Mouse (Mus musculus) kidney, adult 2 months (tissue): Measurements from ENCODE around the gene Mnt.

ENCODE experiments used
- CTCF ChIP-seq: fragments of 200-500 bp; conservative IDR thresholded peaks from 2 replicates; pipeline ENCODE4 v1.5.1; 2011; ENCODE audit warnings: low read depth, mild to moderate bottlenecking, control low read depth, low read length, moderate library complexity, mixed read lengths; ENCODE audit not compliant: insufficient read depth, insufficient read length
- POLR2A ChIP-seq: fragments of 200-500 bp; IDR thresholded peaks from one replicate; pipeline ENCODE4 v1.6.1; 2011; ENCODE audit warnings: low read depth, low read length, control low read depth

- TF ChIP-seq CTCF (no peak), POLR2A (no peak)
Measured at GRCm38 (mm10) chr11:74865252-74865651, 34.5 kb downstream of the Mnt start.
